Mouse (Mus musculus) intestine, embryonic 16.5 days (tissue): ENCODE measurements around the gene Smc3. TPM values are rescaled to one million over a fixed set of nuclear protein-coding genes. Genes with fewer than 3 reads are reported as not detected.

Source experiments
- ATAC-seq: fragments of 200-750 bp; cut with Nextera tagmentation; 2 replicates; pipeline ENCODE4 v1.8.0; 2017; ENCODE audit warnings: moderate TSS enrichment, moderate library complexity
- H3K27ac ChIP-seq: fragments of 300-500 bp; sonication (generic); 2 replicates; pipeline ENCODE4 v1.5.1; 2014; ENCODE audit warnings: mild to moderate bottlenecking, low read length
- H3K27me3 ChIP-seq: fragments of 300-500 bp; sonication (generic); replicated peaks from 2 replicates; pipeline ENCODE4 v1.6.1; 2014; ENCODE audit warnings: low read length, control low read depth, mixed read lengths; ENCODE audit not compliant: control insufficient read depth, insufficient read depth
- H3K36me3 ChIP-seq: fragments of 300-500 bp; sonication (generic); 2 replicates; pipeline ENCODE4 v1.6.1; 2014; ENCODE audit warnings: low read length, control low read depth; ENCODE audit not compliant: control insufficient read depth, insufficient read depth
- H3K4me1 ChIP-seq: fragments of 300-500 bp; sonication (generic); 2 replicates; pipeline ENCODE4 v1.6.1; 2014; ENCODE audit warnings: low read length, control low read depth, mixed read lengths; ENCODE audit not compliant: control insufficient read depth, insufficient read depth
- H3K4me2 ChIP-seq: fragments of 300-500 bp; sonication (generic); 2 replicates; pipeline ENCODE4 v1.6.1; 2014; ENCODE audit warnings: low read depth, low read length, control low read depth
- H3K4me3 ChIP-seq: fragments of 300-500 bp; sonication (generic); 2 replicates; pipeline ENCODE4 v1.5.1; 2014; ENCODE audit warnings: mild to moderate bottlenecking, low read length
- H3K9ac ChIP-seq: fragments of 300-500 bp; sonication (generic); 2 replicates; pipeline ENCODE4 v1.6.1; 2014; ENCODE audit warnings: low read depth, low read length
- H3K9me3 ChIP-seq: fragments of 300-500 bp; sonication (generic); 2 replicates; pipeline ENCODE4 v1.6.1; 2016; ENCODE audit warnings: low read length, control low read depth; ENCODE audit not compliant: control insufficient read depth
- WGBS: fragments of 180-500 bp; shearing (Covaris S2); extraction: QIAGEN DNeasy Blood & Tissue Kit; methylation state at CpG from one replicate; pipeline ENCODE4 v1.1.7; 2014; 5-methylcytosine and 5-hydroxymethylcytosine counted together
- polyA plus RNA-seq: library from polyadenylated mRNA; unstranded; fragments of >200 nt; fragmentation: Nextera tagmentation; extraction: Ambion mirVana; gene quantifications from 2 replicates; pipeline ENCODE4 v1.2.1, GENCODE M21; 2015

The Smc3 gene
- polyA plus RNA-seq, 1 experiment from 2014 or later = 50.8 TPM

DNA sequence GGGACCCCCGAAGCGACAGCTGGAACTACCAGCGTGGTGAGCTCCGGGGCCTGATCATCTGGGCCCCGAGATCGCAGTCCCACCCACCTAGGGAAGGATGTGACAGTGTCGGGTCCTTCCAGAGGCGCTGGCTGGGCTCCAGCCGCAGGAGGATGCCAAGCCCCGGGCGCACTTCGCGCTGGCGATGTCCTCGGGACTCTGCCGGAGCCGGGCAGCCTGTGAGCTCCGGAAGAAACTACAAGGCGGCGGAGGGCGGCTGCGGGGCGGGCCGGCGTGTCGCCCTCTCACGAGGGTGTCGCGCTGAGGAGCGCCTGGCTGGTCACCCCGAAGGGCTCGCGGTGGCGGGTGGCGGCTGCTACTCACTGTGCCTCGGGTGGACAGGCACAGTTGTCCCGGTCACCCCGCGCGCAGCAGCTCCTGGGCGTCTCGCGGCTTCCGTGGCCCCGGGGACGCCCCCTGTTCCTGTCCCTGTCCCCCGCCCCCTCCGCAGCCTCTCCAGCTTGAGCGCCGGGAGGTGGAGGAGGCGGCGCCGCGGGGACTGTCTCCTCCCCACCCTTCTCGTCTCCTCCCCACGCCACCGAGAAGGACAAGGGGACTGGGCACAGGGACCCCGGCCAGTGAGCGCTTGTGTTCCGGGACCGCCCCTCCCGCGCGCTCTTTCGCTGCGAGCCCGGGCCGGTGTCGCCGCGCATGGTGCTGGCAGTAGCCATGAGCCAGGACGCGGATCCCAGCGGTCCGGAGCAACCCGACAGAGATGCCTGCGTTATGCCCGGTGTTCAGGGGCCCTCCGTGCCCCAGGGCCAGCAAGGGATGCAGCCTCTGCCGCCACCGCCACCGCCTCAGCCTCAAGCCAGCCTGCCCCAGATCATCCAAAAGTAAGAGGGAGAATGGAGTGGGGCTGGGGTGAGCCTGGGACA is 76.8 kb downstream of the Smc3 start, which contains the start of gene Rbm20:
Rbm20 (plus strand) TSS at position 589 of the 917 bp plus-strand sequence.
- H3K27ac ChIP-seq = no peak within 1 kb of the TSS
- peak within 1 kb of the TSS; percentile 100 for H3K4me2 ChIP-seq
- WGBS = under 1% methylated on average over 82 of the region's 82 CpGs
- H3K36me3 ChIP-seq = no peaks in the 10 kb centered on the region
- ATAC-seq = peak; percentile 63
- H3K9ac ChIP-seq = peak within 1 kb of the TSS; percentile 65
- H3K4me1 ChIP-seq = peaks cover 11% of the 10 kb centered on the region
- peaks cover 48% of the 10 kb centered on the region for H3K27me3 ChIP-seq
- H3K4me3 ChIP-seq = peak within 1 kb of the TSS; percentile 67
- H3K9me3 ChIP-seq = no peaks in the 10 kb centered on the region

DNA sequence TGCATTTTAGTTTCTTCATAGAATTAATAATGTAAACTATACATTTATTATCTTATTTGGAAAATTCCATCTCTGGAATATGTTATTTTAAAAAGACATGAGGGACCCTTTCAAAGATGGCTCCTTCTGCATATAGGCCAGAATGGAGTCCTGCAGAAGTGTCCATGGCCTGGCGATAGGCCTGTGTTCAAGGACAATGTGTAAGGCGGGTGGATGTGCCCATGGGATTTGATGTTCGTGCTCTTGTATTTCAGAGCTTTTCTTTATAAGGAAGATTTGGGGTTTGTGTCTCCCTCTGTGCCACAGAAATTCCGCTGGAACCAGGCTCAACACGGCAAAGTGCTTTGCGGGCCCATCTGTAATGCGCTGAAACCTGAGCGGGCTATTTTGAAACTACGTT is 79.0 kb downstream of the Smc3 start:
- no peak for ATAC-seq
- Histone ChIP-seq H3K4me3 (no peak overlapping the region), H3K27me3 (peaks cover 52% of the 10 kb centered on the region), H3K36me3 (no peaks in the 10 kb centered on the region), H3K4me2 (no peak overlapping the region), H3K27ac (no peak overlapping the region), H3K4me1 (peaks cover 11% of the 10 kb centered on the region), H3K9ac (no peak overlapping the region), H3K9me3 (no peaks in the 10 kb centered on the region)
- WGBS = 94% methylated on average over 9 of the region's 9 CpGs

DNA sequence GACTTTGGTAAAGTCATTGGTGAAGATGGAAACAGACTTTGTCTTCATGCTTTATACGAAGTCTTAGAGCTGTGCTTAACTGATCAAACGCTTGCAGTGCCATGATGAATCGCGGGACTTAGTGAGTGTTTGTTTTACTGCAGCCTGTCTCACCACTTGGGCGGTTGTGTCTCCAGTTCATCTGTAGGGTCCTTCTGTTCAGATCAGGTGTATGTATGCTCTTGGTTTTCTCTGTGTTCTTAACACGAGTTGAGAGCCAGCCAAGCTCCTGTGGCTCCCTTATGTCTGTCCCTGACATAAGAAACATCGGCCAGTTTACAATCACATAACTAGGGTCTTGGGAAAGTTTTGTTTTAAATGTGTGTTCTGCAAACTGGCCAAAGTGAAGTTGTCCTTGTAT is 79.8 kb downstream of the Smc3 start:
- Histone ChIP-seq H3K36me3 (no peaks in the 10 kb centered on the region), H3K4me1 (peaks cover 11% of the 10 kb centered on the region), H3K27me3 (peaks cover 46% of the 10 kb centered on the region), H3K27ac (no peak overlapping the region), H3K4me3 (no peak overlapping the region), H3K9ac (no peak overlapping the region), H3K4me2 (no peak overlapping the region), H3K9me3 (no peaks in the 10 kb centered on the region)
- no peak for ATAC-seq
- 75% methylated on average over 7 of the region's 7 CpGs for WGBS

DNA sequence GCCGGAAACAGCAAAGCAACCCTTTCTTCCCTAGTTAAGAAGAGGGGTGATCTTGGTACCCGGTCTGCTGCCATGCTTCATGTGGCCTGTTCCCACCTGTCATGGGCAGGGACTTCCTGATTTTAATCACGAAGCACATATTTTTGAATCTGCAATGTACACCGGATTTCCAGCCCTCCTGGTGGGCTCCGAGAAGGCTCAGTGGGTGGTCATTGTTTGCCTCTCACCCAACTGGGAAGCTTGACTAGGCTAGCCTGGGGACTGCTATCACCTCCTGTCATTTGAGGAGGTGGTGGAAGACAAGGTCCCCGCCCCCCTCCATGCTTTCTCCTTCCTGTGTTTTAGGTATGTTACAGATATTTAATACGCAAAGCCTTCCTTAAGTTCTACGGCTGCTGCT is 82.2 kb downstream of the Smc3 start:
- Histone ChIP-seq H3K4me3 (no peak overlapping the region), H3K36me3 (no peaks in the 10 kb centered on the region), H3K27me3 (peaks cover 23% of the 10 kb centered on the region), H3K4me1 (peaks cover under 1% of the 10 kb centered on the region; the same call in 1 of the 2 replicates), H3K27ac (no peak overlapping the region), H3K9me3 (no peaks in the 10 kb centered on the region), H3K9ac (no peak overlapping the region), H3K4me2 (no peak overlapping the region)
- 45% methylated on average over 8 of the region's 8 CpGs for WGBS
- ATAC-seq = no peak

DNA sequence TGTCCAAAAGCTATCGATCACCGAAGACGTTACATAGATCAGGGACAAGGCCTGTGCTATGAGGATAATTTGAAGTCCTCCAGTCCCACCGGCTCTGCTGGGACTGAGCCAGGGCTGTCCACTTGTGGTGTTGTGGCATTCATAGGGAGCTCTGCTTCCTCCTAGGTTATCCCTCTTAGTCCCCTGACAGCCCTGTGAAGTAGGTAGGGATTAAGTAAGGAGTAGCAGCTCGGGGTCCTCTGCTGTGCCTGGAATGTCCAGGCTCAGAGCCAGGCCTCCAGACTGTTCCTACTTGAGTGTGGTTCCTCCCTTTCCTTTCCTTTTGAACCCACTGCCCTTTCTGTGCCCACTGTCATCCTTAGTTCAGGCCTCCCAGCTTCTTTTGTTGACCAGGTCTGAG is 87.4 kb downstream of the Smc3 start:
- Histone ChIP-seq H3K4me3 (no peak overlapping the region), H3K36me3 (no peaks in the 10 kb centered on the region), H3K9ac (no peak overlapping the region), H3K4me1 (no peaks in the 10 kb centered on the region), H3K4me2 (no peak overlapping the region), H3K27me3 (peaks cover 8% of the 10 kb centered on the region), H3K27ac (no peak overlapping the region), H3K9me3 (no peaks in the 10 kb centered on the region)
- ATAC-seq = no peak
- 72% methylated on average over 5 of the region's 5 CpGs for WGBS

DNA sequence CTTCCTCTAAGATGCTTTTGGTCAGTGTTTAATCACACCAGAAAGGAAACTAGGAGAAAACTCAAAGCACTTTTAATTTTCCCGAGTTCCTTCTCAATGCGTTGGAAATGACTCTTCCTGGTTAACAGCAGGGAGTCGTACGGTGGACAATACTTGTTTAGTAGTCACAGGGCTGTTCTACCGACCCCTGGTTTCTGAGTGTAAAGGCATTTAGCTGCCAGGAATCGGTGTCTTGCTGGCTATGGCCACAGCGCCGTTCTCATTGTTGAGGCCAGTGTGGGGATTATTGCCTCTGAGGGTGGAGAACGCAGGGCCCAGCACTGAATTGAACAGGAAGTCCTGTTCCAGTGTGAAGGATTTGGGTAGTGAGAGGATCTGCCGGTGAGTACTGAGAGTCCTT is 90.6 kb downstream of the Smc3 start:
- WGBS = 74% methylated on average over 10 of the region's 10 CpGs
- no peak overlapping the region for H3K4me3 ChIP-seq
- H3K36me3 ChIP-seq = no peaks in the 10 kb centered on the region
- no peaks in the 10 kb centered on the region for H3K27me3 ChIP-seq
- no peaks in the 10 kb centered on the region for H3K4me1 ChIP-seq
- ATAC-seq = no peak
- H3K4me2 ChIP-seq = no peak overlapping the region
- H3K9ac ChIP-seq = no peak overlapping the region
- no peak overlapping the region for H3K27ac ChIP-seq
- H3K9me3 ChIP-seq = no peaks in the 10 kb centered on the region

DNA sequence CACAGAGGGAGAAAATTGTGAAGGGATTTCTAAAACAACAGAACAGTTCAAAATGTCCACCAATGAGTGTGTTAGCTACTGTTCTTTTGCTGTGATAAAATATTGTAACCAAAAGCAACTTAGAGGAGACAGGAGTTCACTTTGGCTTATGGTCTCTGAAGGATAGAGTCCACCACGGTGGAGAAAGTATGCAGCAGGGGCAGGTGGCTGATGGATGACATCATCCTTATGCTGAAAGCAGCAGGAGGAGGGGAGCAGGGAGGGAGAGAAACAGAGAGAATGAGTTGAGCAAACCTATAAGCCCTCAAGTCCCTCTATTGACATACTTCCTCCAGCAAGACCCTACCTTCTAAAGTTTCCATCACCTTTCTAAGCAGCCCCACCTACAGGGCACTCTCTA is 93.8 kb downstream of the Smc3 start:
- H3K4me2 ChIP-seq = no peak overlapping the region
- no peak overlapping the region for H3K9ac ChIP-seq
- H3K36me3 ChIP-seq = no peaks in the 10 kb centered on the region
- no peak for ATAC-seq
- H3K4me1 ChIP-seq = no peaks in the 10 kb centered on the region
- H3K4me3 ChIP-seq = no peak overlapping the region
- no peak overlapping the region for H3K27ac ChIP-seq
- no peaks in the 10 kb centered on the region for H3K27me3 ChIP-seq
- WGBS = 18% methylated on average over 1 of the region's 1 CpGs
- no peaks in the 10 kb centered on the region for H3K9me3 ChIP-seq

Other genes with a start within 250 kb of the Smc3 start
- not detected in 2 replicates for gene Gm10197, start 228.6 kb upstream of the Smc3 start, polyA plus RNA-seq
- 36.3 and 40.5 TPM in 2 replicates for gene Smndc1, start 209.8 kb upstream of the Smc3 start, polyA plus RNA-seq
- gene Dusp5, start 71.3 kb upstream of the Smc3 start, polyA plus RNA-seq = 7.9 and 11.0 TPM in 2 replicates
- 299 and 330 TPM in 2 replicates for gene Nutf2-ps1, start 11.3 kb upstream of the Smc3 start, polyA plus RNA-seq
- gene Rbm20, start 76.9 kb downstream of the Smc3 start, polyA plus RNA-seq = 0.83 and 1.1 TPM in 2 replicates